In the genomic region with DNA sequence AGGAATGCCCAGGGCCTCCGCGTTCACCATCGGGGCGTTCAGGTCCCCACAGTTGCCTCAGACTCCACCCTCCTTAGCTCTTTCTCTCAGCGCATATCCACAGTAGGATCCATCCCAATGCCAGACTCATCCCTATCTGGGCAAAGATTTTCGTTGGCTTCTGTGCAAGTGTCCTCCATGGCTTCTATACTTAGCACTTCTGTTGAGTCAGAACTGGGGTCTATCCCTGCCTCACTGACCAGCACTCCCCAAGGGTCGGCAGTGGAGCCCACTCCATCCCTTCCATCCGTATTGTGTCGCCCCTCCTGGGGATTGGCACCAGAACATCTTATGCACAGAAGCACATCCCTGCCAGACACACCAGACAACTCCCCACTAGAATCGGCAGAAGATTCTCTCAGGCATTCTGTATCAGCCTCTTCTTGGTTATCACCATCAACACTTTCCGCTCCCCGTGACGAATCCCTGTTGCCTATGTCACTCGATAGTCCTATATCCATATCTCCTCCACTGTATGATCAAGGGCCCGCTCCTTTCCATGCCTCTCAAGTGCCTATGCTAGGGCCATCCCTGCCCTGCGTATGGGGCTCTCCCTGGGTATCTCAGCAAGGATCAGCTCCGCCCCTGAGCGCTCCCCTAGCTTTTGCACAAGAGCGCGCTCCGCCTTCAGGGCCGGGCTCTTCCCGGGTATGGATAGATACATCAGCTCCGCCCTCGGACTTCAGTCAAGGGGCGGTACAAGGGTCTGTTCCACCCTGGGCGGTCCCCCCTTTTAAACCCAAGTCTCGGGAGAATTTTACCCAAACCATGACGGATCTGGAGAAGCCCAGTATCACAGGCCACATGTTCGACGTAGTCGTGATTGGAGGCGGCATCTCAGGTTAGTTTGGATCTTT, we compare ENCODE assay signal across 8 mouse cellular contexts. TPM values are rescaled to one million over a fixed set of nuclear protein-coding genes. Genes with fewer than 3 reads are reported as not detected.
A peak's percentile ranks its signal among the peaks of the same experiment; 100 is the strongest.
DNase-seq lines count a peak whose midpoint lies in the region; ATAC-seq and TF ChIP-seq lines count a peak whose summit lies in the region.

Maoa (plus strand) TSS at position 665 of the 896 bp plus-strand sequence.

- H3K9ac ChIP-seq in embryonic facial prominence, embryonic 12.5 days: peak within 1 kb of the TSS; percentile 49
- H3K9ac ChIP-seq in midbrain, embryonic 11.5 days (ENCODE audit: low read length): peak within 1 kb of the TSS; percentile 57

- no peaks in the 10 kb centered on the region for H3K36me3 ChIP-seq in embryonic facial prominence, embryonic 12.5 days
- no peaks in the 10 kb centered on the region for H3K36me3 ChIP-seq in kidney, adult 2 months (ENCODE audit: control insufficient read depth, insufficient read depth, low read length)
- no peaks in the 10 kb centered on the region for H3K36me3 ChIP-seq in limb, embryonic 10.5 days
- no peaks in the 10 kb centered on the region for H3K36me3 ChIP-seq in midbrain, embryonic 11.5 days (ENCODE audit: control insufficient read depth, insufficient read depth, low read length)

- peak within 1 kb of the TSS; percentile 66 for H3K4me2 ChIP-seq in embryonic facial prominence, embryonic 12.5 days (replicated peaks)
- H3K4me2 ChIP-seq in midbrain, embryonic 11.5 days: peak within 1 kb of the TSS; percentile 59

- H3K27ac ChIP-seq in embryonic facial prominence, embryonic 12.5 days: peak within 1 kb of the TSS; percentile 82
- H3K27ac ChIP-seq in kidney, adult 2 months (ENCODE audit: insufficient read depth, low read depth, low read length): no peak within 1 kb of the TSS
- H3K27ac ChIP-seq in limb, embryonic 10.5 days: peak within 1 kb of the TSS; percentile 85
- H3K27ac ChIP-seq in midbrain, embryonic 11.5 days (ENCODE audit: low read depth, low read length): peak within 1 kb of the TSS; percentile 35; the same call in 1 of the 2 replicates

- TF ChIP-seq CTCF in kidney, adult 2 months (conservative IDR thresholded peaks at IDR 0.05; ENCODE audit: insufficient read depth, insufficient read length, low read depth, low read length): no peak

- no peaks in the 10 kb centered on the region for H3K9me3 ChIP-seq in embryonic facial prominence, embryonic 12.5 days
- no peaks in the 10 kb centered on the region for H3K9me3 ChIP-seq in limb, embryonic 10.5 days (replicated peaks)
- no peaks in the 10 kb centered on the region for H3K9me3 ChIP-seq in midbrain, embryonic 11.5 days (ENCODE audit: control insufficient read depth, low read length)

- peak within 1 kb of the TSS; percentile 44 for H3K4me3 ChIP-seq in embryonic facial prominence, embryonic 12.5 days
- H3K4me3 ChIP-seq in kidney, adult 2 months (ENCODE audit: insufficient read depth, low read depth, low read length): peak within 1 kb of the TSS; percentile 63
- peak within 1 kb of the TSS; percentile 57 for H3K4me3 ChIP-seq in limb, embryonic 10.5 days
- peak within 1 kb of the TSS; percentile 42 for H3K4me3 ChIP-seq in midbrain, embryonic 11.5 days (ENCODE audit: low read depth, low read length)

- peak; percentile 82 for ATAC-seq in embryonic facial prominence, embryonic 12.5 days (ENCODE audit: insufficient number of reproducible peaks, insufficient read depth, low FRiP score, low TSS enrichment)
- ATAC-seq in midbrain, embryonic 11.5 days (ENCODE audit: low FRiP score): peak; percentile 82

- H3K27me3 ChIP-seq in embryonic facial prominence, embryonic 12.5 days: no peaks in the 10 kb centered on the region
- H3K27me3 ChIP-seq in kidney, adult 2 months (replicated peaks; ENCODE audit: control insufficient read depth, insufficient read depth, low read length): no peaks in the 10 kb centered on the region
- no peaks in the 10 kb centered on the region for H3K27me3 ChIP-seq in limb, embryonic 10.5 days (ENCODE audit: low read depth, poor library complexity, severe bottlenecking)
- no peaks in the 10 kb centered on the region for H3K27me3 ChIP-seq in midbrain, embryonic 11.5 days (ENCODE audit: control insufficient read depth, insufficient read depth, low read length)

- no peaks in the 10 kb centered on the region for H3K4me1 ChIP-seq in embryonic facial prominence, embryonic 12.5 days
- H3K4me1 ChIP-seq in kidney, adult 2 months (ENCODE audit: control insufficient read depth, insufficient read depth, low read length): no peaks in the 10 kb centered on the region
- no peaks in the 10 kb centered on the region for H3K4me1 ChIP-seq in limb, embryonic 10.5 days
- no peaks in the 10 kb centered on the region for H3K4me1 ChIP-seq in midbrain, embryonic 11.5 days (ENCODE audit: control insufficient read depth, insufficient read depth, low read length)

- 19% methylated on average over 33 of the region's 33 CpGs for WGBS in embryonic facial prominence, embryonic 12.5 days
- 2% methylated on average over 33 of the region's 33 CpGs for WGBS in kidney, adult 2 months
- WGBS in limb, embryonic 10.5 days: 12% methylated on average over 33 of the region's 33 CpGs
- WGBS in midbrain, embryonic 11.5 days: 19% methylated on average over 33 of the region's 33 CpGs

- no peak for TF ChIP-seq POLR2A in kidney, adult 2 months (IDR thresholded peaks at IDR 0.05; ENCODE audit: low read depth, low read length)

- DNase-seq in spleen, adult 12 weeks (ENCODE audit: low spot score): peak; percentile 1
- no peak for DNase-seq in spleen, postnatal 14 days (ENCODE audit: low spot score in 2 of 2)
- DNase-seq in heart, adult 8-10 months (ENCODE audit: low spot score): peak; percentile 53
- peak; percentile 73 for DNase-seq in kidney, adult 2 months
- peak; percentile 71 for DNase-seq in limb, embryonic 10.5 days (ENCODE audit: low spot score)
- DNase-seq in midbrain, embryonic 11.5 days (ENCODE audit: low spot score, missing footprints): peak; percentile 91
- DNase-seq in spleen, adult 18-20 months: peak; percentile 8 to 17

RNA-seq across cellular contexts. Expression of gene Maoa, which starts in this region (rescaled TPM):
- 15.7 and 17.7 TPM in 2 replicates for polyA plus RNA-seq in embryonic facial prominence, embryonic 12.5 days (2016; fragmentation: Nextera tagmentation; extraction: Ambion mirVana)
- total RNA-seq in heart, adult 8-10 months (2022): 1 to 10 TPM; 1.7 to 3.0 (median 2.8) TPM
- polyA plus RNA-seq in kidney, adult 2 months (2012; rRNA removed): 3.5 and 5.0 TPM in 2 replicates
- polyA plus RNA-seq in limb, embryonic 10.5 days (2016; fragmentation: Nextera tagmentation; extraction: Ambion mirVana): 12.7 TPM in 2 replicates
- polyA plus RNA-seq in midbrain, embryonic 11.5 days (2014; fragmentation: Nextera tagmentation; extraction: Ambion mirVana): 12.4 and 13.3 TPM in 2 replicates

Comparison
In these comparisons a context has a peak if more than half of its experiments do, and no peak if none do; other contexts are left out.
1. DNase-seq: peak in spleen, adult 12 weeks (single experiment), heart, adult 8-10 months (single experiment), kidney, adult 2 months (single experiment), limb, embryonic 10.5 days (single experiment), midbrain, embryonic 11.5 days (single experiment) and spleen, adult 18-20 months (2 of 2); none in spleen, postnatal 14 days (0 of 2).
2. Peak in every context shown above with its lines, with median percentiles within 50 percentile points of each other: H3K4me3 ChIP-seq.